Mouse (Mus musculus): Measurements from ENCODE around the gene Fbxo28. TPM values are rescaled to one million over a fixed set of nuclear protein-coding genes. Genes with fewer than 3 reads are reported as not detected.
"Not testable (repeated sequence)": the region's sequence is repeated elsewhere in the genome, so short reads cannot be mapped to it uniquely, and the experiment has no call there.

The Fbxo28 gene
- total RNA-seq, 2 experiments from 2014 or later, result 23.6 to 25.0 TPM

DNA sequence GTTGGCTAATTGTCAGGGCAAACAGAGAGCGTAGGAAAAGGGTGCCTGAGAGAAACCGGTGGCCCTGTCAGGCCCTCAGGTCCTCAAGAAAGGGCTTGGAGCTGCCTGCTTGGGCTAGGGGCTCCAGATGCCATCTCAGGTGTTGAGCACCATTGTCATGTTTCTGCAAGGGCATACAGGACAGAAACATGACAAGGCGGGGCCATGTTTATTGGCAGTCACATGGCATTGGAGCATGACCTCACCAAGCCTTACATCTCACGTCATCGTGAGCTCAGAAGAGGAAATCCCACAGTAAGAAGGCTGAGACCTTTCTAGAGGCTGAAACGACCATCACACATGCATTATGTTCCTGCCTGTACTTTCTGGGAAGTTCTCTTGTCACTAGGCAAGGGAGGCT, 45.3 kb downstream of the Fbxo28 start:
- no peak for DNase-seq
- intact Hi-C loops (cut with DNase I), result no loop called here

GRCm38 (mm10) chr1:182292291-182292690, 49.1 kb downstream of the Fbxo28 start:
- intact Hi-C loops (cut with DNase I), result no loop called here
- DNase-seq, result no peak

DNA sequence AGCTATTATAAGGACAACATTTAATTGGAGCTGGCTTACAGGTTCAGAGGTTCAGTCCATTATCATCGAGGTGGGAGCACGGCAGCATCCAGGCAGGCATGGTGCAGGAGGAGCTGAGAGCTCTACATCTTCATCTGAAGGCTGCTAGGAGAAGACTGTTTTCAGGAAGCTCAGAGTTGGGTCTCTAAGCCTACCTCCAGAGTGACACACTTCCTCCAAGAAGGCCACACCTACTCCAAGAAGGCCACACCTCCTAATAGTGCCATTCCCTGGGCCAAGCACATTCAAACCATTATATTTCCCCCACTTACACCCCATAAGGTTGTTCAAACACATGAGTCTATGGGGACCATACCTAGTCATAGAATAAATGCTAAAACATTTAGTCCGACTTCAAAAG, 50.7 kb downstream of the Fbxo28 start:
- DNase-seq; intact Hi-C loops (cut with DNase I): not testable (repeated sequence)

- intact Hi-C loops (cut with DNase I), result loop anchor here (10.0 kb wide), 1 partner anchor 145 kb away; no protein-coding TSS in a partner anchor
- no peak for DNase-seq
Observed at GRCm38 (mm10) chr1:182289781-182290180, 51.6 kb downstream of the Fbxo28 start.

DNA sequence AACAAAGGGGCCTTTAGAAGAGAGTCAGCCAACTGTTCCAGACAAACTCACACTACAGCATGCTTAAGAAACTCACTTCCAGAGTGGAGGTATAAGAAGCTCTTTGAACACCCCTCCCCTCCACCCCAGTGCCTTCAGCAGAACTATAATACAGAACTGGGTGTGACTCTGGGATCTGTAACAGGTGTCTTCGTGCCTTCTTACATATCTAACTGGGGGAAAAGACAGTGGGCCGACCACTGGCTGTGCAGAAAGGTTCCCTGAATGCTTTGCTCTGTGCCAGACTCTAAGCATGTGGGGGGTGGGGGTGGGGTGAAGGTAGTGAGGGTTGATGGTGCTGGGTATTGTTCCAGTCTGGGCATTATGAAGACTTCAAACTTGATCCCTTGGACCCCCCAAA, 52.8 kb downstream of the Fbxo28 start:
- intact Hi-C loops (cut with DNase I), result loop anchor here (10.0 kb wide), 1 partner anchor 144 kb away; no protein-coding TSS in a partner anchor
- no peak for DNase-seq

DNA sequence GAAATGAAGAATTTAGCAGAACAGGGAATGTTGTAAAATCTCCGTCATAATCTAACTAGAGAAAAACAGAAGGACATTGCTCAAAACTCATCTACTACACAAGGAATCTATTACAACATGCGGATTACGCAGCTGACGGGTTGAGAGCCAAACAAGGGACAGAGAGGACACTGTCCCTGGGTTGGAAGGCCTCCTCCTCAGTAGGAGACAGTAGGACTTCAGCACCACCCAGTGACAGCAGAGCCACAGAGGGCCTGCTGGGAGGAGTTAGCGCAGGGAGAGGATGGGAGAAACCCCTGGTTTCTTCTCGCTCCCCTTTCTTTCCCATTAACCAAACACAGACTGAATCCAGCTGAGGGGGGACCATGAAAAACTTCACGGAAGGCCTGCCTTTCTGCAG, 53.6 kb downstream of the Fbxo28 start:
- peak in 1 of 2 experiments; percentile 10 for DNase-seq
- intact Hi-C loops (cut with DNase I), result loop anchor here (10.0 kb wide), 1 partner anchor 143 kb away; no protein-coding TSS in a partner anchor

GRCm38 (mm10) chr1:182284795-182285194, 56.6 kb downstream of the Fbxo28 start:
- intact Hi-C loops (cut with DNase I), result loop anchor here (10.0 kb wide), 1 partner anchor 140 kb away; no protein-coding TSS in a partner anchor
- DNase-seq, result no peak

GRCm38 (mm10) chr1:182283231-182283630, 58.2 kb downstream of the Fbxo28 start:
- peak in 1 of 2 experiments; percentile 3 for DNase-seq
- intact Hi-C loops (cut with DNase I), result loop anchor here (2.0 to 10.0 kb wide), 2 partner anchors 58 to 138 kb away; partner anchors contain the start of gene Fbxo28

DNA sequence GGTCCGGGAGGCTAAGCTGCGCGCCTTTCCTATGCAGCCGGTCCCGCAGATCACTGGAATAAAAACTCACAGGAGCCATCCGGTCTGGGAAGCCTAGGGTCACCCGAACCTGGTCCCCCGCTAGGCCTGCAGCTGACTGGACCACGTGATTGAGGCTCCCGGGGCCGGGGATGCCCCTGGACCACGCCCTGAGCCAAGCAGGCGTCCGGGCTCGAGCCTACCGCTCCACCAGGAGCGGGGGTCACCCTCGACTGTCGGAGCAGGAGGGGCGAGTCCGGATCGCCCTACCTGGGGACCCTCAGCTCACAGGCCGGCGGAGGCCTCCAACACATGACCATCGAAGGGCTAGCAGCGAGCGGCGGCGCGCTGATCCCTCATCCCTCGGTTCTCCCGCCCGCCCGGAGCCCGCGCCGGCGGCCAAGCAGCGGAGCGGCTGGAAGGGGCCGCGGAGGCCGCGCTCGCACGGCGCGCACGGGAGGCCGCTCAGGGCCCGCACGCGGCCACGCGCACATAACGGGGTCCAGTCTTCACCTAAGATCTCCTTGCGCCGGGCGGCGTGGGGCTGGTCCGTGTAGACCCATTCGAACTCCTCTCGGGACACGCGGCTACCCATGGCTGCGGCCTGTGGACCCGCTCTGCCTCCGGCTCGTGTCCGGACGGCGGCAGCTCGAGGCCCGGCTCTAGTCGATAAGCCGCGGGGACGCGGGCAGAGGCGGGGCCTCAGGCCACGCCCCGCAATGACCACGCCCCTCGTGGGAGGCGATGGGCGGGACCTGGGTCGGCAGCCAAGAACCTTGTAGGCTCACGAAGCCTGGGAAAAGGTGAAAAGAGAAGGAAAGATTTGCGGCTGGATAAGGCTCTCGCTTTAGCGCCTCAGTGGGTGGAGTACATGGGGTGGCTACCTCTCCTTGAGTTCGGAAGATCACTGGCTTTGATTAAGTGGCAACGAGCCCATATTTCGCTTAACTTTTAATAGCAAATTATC, 59.0 kb downstream of the Fbxo28 start, which contains the start of gene Degs1:
Gene Degs1 (minus strand): TSS at position 714 of the 985 bp plus-strand sequence.
- intact Hi-C loops (cut with DNase I), result loop anchor here (2.0 to 10.0 kb wide), 2 partner anchors 58 to 138 kb away; partner anchors contain the start of gene Fbxo28
- DNase-seq, result peak; percentile 97 to 99

- intact Hi-C loops (cut with DNase I), result loop anchor here (10.0 kb wide), 1 partner anchor 136 kb away; no protein-coding TSS in a partner anchor
- no peak for DNase-seq
Observed at GRCm38 (mm10) chr1:182281251-182281711, 60.1 kb downstream of the Fbxo28 start.

GRCm38 (mm10) chr1:182280577-182280976, 60.9 kb downstream of the Fbxo28 start:
- intact Hi-C loops (cut with DNase I), result loop anchor here (10.0 kb wide), 1 partner anchor 136 kb away; no protein-coding TSS in a partner anchor
- DNase-seq, result peak in 1 of 2 experiments; percentile 6

DNA sequence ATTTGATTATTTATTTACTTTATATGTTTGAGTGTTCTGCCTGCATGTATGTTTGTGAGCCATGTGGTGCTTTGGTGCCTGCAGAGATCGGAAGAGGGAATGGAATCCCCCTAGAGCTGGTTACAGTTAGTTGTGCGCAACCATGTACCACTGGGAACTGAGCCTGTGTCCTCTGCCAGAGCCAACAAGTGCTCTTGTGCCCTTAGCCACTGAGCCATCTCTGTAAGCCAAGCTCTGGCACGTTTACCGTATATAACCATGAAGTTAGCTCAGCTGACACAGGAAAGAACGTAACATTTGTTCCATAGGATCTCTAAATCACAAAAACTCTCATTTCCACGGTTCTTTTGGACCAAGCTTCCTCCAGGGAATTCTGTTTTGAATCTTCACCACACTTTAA, 61.4 kb downstream of the Fbxo28 start:
- no peak for DNase-seq
- intact Hi-C loops (cut with DNase I), result loop anchor here (10.0 kb wide), 1 partner anchor 135 kb away; no protein-coding TSS in a partner anchor

DNA sequence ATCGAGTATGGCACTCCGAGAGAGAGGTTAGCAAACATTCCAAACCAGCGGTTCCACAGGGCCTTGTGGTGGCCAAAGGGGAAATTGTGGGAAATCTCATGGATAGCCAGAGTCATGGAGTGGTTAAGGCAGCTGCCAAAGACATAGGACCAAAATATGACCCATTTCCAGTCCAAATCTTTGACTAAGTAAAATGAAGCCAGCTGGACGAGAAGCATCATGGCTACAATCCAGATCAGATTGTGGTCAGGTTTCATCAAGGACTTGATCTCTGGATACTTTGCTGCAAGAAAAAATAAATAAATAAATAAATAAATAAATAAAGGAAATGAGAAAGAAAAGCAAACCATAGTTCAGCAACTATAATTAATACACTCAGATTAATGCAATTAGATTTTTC, 62.0 kb downstream of the Fbxo28 start:
- intact Hi-C loops (cut with DNase I), result no loop called here
- DNase-seq, result no peak

DNA sequence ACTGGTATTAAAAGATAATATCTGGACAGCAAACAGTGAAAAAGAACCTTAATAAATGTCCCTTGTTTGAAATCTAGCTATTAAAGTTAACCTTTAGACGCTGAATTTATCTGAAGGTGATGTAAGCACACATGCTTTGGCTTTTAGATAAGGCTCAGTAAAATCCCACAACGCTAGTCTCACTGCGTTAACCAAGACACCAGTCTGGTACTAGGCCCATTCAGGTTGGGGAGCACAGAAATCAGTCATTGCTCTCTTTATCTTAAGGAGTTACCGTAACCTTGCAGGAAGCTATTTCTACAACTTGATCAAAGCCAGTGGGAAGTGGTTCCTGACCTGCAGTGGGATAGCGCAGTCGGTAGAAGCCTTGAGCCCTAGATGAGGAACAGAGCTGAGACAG, 66.3 kb downstream of the Fbxo28 start:
- intact Hi-C loops (cut with DNase I), result no loop called here
- DNase-seq, result no peak

DNA sequence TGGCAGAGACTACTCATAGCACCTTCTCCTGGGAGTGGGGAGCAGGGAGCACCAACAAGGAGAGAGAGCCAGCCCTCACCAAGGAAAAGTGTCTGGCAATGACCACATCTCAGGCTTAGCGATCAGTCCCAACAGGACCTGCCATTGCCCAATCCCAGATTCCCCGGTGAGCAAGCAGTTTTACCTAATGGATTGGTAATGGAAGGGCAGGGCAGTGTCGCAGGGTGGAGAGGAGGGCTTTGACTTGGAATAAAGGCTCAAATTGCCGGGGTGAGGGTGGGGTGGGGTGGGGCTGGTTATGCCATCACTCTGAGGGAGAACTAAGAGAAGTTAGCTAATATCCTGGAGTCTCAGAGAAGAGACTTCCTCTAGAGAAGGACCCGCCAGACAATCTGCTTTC, 69.8 kb downstream of the Fbxo28 start:
- intact Hi-C loops (cut with DNase I), result no loop called here
- no peak for DNase-seq

DNA sequence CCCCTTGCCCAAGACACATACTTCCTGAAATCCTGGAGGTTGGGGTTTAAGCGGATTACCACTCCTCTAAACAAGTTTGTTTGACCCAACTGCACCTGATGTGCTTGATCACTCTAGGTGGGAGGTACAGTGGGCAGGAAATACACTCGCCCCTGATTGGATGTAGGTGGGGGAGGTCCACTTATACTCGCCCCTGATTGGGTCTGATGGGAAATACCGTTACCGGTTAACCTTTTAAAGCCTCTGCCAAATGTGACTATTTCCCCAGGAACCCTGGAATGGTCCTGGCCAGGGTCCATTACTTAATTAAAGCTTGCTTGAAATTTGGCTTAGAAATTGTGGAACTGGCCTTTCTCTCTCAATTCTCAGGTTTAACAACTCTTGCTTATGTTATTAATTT, 70.3 kb downstream of the Fbxo28 start:
- DNase-seq, result no peak
- intact Hi-C loops (cut with DNase I), result no loop called here

DNA sequence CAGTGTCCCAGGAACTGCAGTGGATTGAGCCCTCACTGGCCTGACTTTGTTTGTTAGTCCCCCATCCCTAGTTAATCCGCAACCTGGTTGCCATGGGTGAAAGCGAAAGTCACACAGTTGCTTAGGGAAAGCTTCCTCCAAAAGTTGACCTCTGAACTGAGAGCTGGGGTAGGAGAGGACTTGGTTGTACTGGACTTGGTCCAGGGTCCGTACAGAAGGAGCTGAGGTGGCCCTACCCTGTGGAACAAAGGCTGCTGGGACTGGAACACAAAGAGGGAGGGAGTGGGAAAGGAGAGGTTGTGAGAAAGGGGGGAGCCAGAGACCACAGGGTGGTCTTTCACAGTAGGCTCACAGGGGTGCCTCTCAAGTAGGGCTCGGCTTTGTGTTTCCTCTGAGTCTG, 73.1 kb downstream of the Fbxo28 start:
- no peak for DNase-seq
- intact Hi-C loops (cut with DNase I), result no loop called here

- DNase-seq, result no peak
- intact Hi-C loops (cut with DNase I), result no loop called here
Observed at GRCm38 (mm10) chr1:182266028-182266525, 75.4 kb downstream of the Fbxo28 start.
